ENCODE assay signal across 7 mouse cellular contexts in genomic region chr5:118560385-118561085, GRCm38 (mm10). TPM values are rescaled to one million over a fixed set of nuclear protein-coding genes. Genes with fewer than 3 reads are reported as not detected.
A peak's percentile ranks its signal among the peaks of the same experiment; 100 is the strongest.
DNase-seq lines count a peak whose midpoint lies in the region; ATAC-seq lines count a peak whose summit lies in the region.

Gene Med13l (plus strand): TSS chr5:118560679.

- H3K27ac ChIP-seq in hindbrain, embryonic 16.5 days (ENCODE audit: low read depth, low read length), result peak within 1 kb of the TSS; percentile 98

- H3K9ac ChIP-seq in hindbrain, embryonic 16.5 days (ENCODE audit: low read depth, low read length), result peak within 1 kb of the TSS; percentile 95

- WGBS in hindbrain, embryonic 16.5 days, result 0% methylated on average over 28 of the region's 120 CpGs

- H3K4me1 ChIP-seq in hindbrain, embryonic 16.5 days (ENCODE audit: control insufficient read depth, insufficient read depth, low read depth, low read length), result peaks cover 28% of the 10 kb centered on the region

- intact Hi-C loops in left cerebral cortex, postnatal 25 days (cut with DNase I), result loop anchor here (1.0 to 5.0 kb wide), 5 partner anchors 46 to 283 kb away; no protein-coding TSS in a partner anchor

- H3K9me3 ChIP-seq in hindbrain, embryonic 16.5 days (ENCODE audit: control insufficient read depth, low read length), result no peaks in the 10 kb centered on the region; the same call in 1 of the 2 replicates

- H3K4me2 ChIP-seq in hindbrain, embryonic 16.5 days (ENCODE audit: low read length), result peak within 1 kb of the TSS; percentile 75

- H3K4me3 ChIP-seq in hindbrain, embryonic 16.5 days (ENCODE audit: low read length), result peak within 1 kb of the TSS; percentile 74

- H3K36me3 ChIP-seq in hindbrain, embryonic 16.5 days (ENCODE audit: control insufficient read depth, insufficient read depth, low read length), result no peaks in the 10 kb centered on the region

- H3K27me3 ChIP-seq in hindbrain, embryonic 16.5 days (replicated peaks; ENCODE audit: control insufficient read depth, insufficient read depth, low read length), result no peaks in the 10 kb centered on the region

- ATAC-seq in hindbrain, embryonic 16.5 days, result peak; percentile 57
- ATAC-seq in megakaryocyte-erythroid progenitor cell, adult 5-6 weeks (replicated peaks; ENCODE audit: low FRiP score, low TSS enrichment, poor library complexity, severe bottlenecking), result peak; percentile 27; the same call in 1 of the 2 replicates

- peak; percentile 68 for DNase-seq in ZHBTc4 (ENCODE audit: low read depth, low spot score)
- DNase-seq in cerebellum, postnatal 10 days, result peak; percentile 79
- peak; percentile 33 to 49 for DNase-seq in gastrocnemius, adult 8-10 months (ENCODE audit: low spot score in 2 of 2)
- peak; percentile 31 to 32 for DNase-seq in left cerebral cortex, postnatal 25 days (ENCODE audit: low spot score in 2 of 2)
- peak; percentile 42 for DNase-seq in skeletal muscle tissue, adult 2 months (ENCODE audit: low read depth, low spot score)

RNA-seq across cellular contexts. Expression of gene Med13l, which starts in this region (rescaled TPM):
- total RNA-seq in gastrocnemius, adult 8-10 months (2022), result 10 to 100 TPM; 24.6 to 32.4 (median 26.1) TPM
- 11.5 and 12.4 TPM in 2 replicates for polyA plus RNA-seq in hindbrain, embryonic 16.5 days (2015; fragmentation: Nextera tagmentation; extraction: Ambion mirVana)
- 100 to 1,000 TPM; 101 to 104 TPM for total RNA-seq in left cerebral cortex, postnatal 25 days (2021)
- 25.9 and 27.3 TPM in 2 replicates for total RNA-seq in megakaryocyte-erythroid progenitor cell, adult 5-6 weeks (2014; fragmentation: Nextera tagmentation)
- 11.3 and 13.6 TPM in 2 replicates for total RNA-seq in megakaryocyte-erythroid progenitor cell, adult 5-6 weeks (2017)

Comparison
In these comparisons a context has a peak if more than half of its experiments do, and no peak if none do; other contexts are left out.
1. Peak in every context shown above with its lines: DNase-seq, ATAC-seq, H3K4me3 ChIP-seq and H3K27ac ChIP-seq.